Mouse (Mus musculus) neural tube, embryonic 11.5 days (tissue): ENCODE data around the gene Gstp2. TPM values are rescaled to one million over a fixed set of nuclear protein-coding genes. Genes with fewer than 3 reads are reported as not detected.

Experiments
- ATAC-seq: fragments of 200-750 bp; cut with Nextera tagmentation; 2 replicates; pipeline ENCODE4 v1.8.0; 2017; ENCODE audit warnings: moderate number of reproducible peaks, mild to moderate bottlenecking, moderate TSS enrichment, moderate library complexity; ENCODE audit not compliant: insufficient read depth, low FRiP score, low TSS enrichment
- DNase-seq: peaks from one replicate; pipeline ENCODE4 v3.0.0-alpha.2; 2015; ENCODE audit warnings: low spot score
- H3K27ac ChIP-seq: fragments of 300-500 bp; sonication (generic); 2 replicates; pipeline ENCODE4 v1.5.1; 2014; ENCODE audit warnings: low read depth, mild to moderate bottlenecking, low read length
- H3K27me3 ChIP-seq: fragments of 300-500 bp; sonication (generic); 2 replicates; pipeline ENCODE4 v1.6.1; 2014; ENCODE audit warnings: mild to moderate bottlenecking, low read length, mixed read lengths; ENCODE audit not compliant: control insufficient read depth, insufficient read depth
- H3K36me3 ChIP-seq: fragments of 300-500 bp; sonication (generic); 2 replicates; pipeline ENCODE4 v1.6.1; 2014; ENCODE audit warnings: mild to moderate bottlenecking, low read length, moderate library complexity, mixed read lengths; ENCODE audit not compliant: control insufficient read depth, insufficient read depth
- H3K4me1 ChIP-seq: fragments of 300-500 bp; sonication (generic); 2 replicates; pipeline ENCODE4 v1.6.1; 2014; ENCODE audit warnings: low read length, mixed read lengths; ENCODE audit not compliant: control insufficient read depth, insufficient read depth
- H3K4me2 ChIP-seq: fragments of 300-500 bp; sonication (generic); 2 replicates; pipeline ENCODE4 v1.6.1; 2014; ENCODE audit warnings: low read depth, mild to moderate bottlenecking, moderate library complexity
- H3K4me3 ChIP-seq: fragments of 300-500 bp; sonication (generic); 2 replicates; pipeline ENCODE4 v1.5.1; 2014; ENCODE audit warnings: low read depth, low read length
- H3K9ac ChIP-seq: fragments of 300-500 bp; sonication (generic); 2 replicates; pipeline ENCODE4 v1.6.1; 2014; ENCODE audit warnings: mild to moderate bottlenecking, low read length
- H3K9me3 ChIP-seq: fragments of 300-500 bp; sonication (generic); 2 replicates; pipeline ENCODE4 v1.6.1; 2016; ENCODE audit warnings: low read length; ENCODE audit not compliant: control insufficient read depth
- WGBS: fragments of 180-500 bp; shearing (Covaris S2); extraction: QIAGEN DNeasy Blood & Tissue Kit; methylation state at CpG from one replicate; pipeline ENCODE4 v1.1.7; 2014; 5-methylcytosine and 5-hydroxymethylcytosine counted together
- polyA plus RNA-seq: library from polyadenylated mRNA; unstranded; fragments of >200 nt; fragmentation: Nextera tagmentation; extraction: Ambion mirVana; gene quantifications from 2 replicates; pipeline ENCODE4 v1.2.1, GENCODE M21; 2014

Gene Gstp2
- polyA plus RNA-seq, 1 experiment from 2014 or later: 0.68 TPM

GRCm38 (mm10) chr19:4087090-4087489 lies 41.3 kb upstream of the Gstp2 start:
- Histone ChIP-seq H3K9ac (no peak overlapping the region), H3K36me3 (no peaks in the 10 kb centered on the region), H3K4me3 (no peak overlapping the region), H3K9me3 (no peaks in the 10 kb centered on the region), H3K4me1 (no peaks in the 10 kb centered on the region), H3K27ac (no peak overlapping the region), H3K4me2 (no peak overlapping the region), H3K27me3 (no peaks in the 10 kb centered on the region)
- DNase-seq (no peak), ATAC-seq (no peak)
- WGBS: 88% methylated on average over 5 of the region's 5 CpGs

- no peaks in the 10 kb centered on the region for H3K36me3 ChIP-seq
- H3K4me1 ChIP-seq: no peaks in the 10 kb centered on the region
- H3K9ac ChIP-seq: no peak overlapping the region
- H3K27me3 ChIP-seq: no peaks in the 10 kb centered on the region
- WGBS: 93% methylated on average over 15 of the region's 15 CpGs
- no peaks in the 10 kb centered on the region for H3K9me3 ChIP-seq
- DNase-seq (no peak), ATAC-seq (no peak)
- no peak overlapping the region for H3K4me2 ChIP-seq
- H3K4me3 ChIP-seq: no peak overlapping the region
- no peak overlapping the region for H3K27ac ChIP-seq
Measured at GRCm38 (mm10) chr19:4086156-4086555, 40.3 kb upstream of the Gstp2 start.

GRCm38 (mm10) chr19:4084984-4085383 lies 39.2 kb upstream of the Gstp2 start:
- Histone ChIP-seq H3K36me3 (no peaks in the 10 kb centered on the region), H3K27me3 (no peaks in the 10 kb centered on the region), H3K9ac (no peak overlapping the region), H3K9me3 (no peaks in the 10 kb centered on the region), H3K4me2 (no peak overlapping the region), H3K4me3 (no peak overlapping the region), H3K27ac (no peak overlapping the region), H3K4me1 (no peaks in the 10 kb centered on the region)
- DNase-seq (no peak), ATAC-seq (no peak)
- WGBS: 77% methylated on average over 1 of the region's 1 CpGs

GRCm38 (mm10) chr19:4083826-4084225 lies 38.0 kb upstream of the Gstp2 start:
- WGBS: 38% methylated on average over 8 of the region's 8 CpGs

GRCm38 (mm10) chr19:4083316-4083715 lies 37.5 kb upstream of the Gstp2 start:
- 83% methylated on average over 7 of the region's 7 CpGs for WGBS
- no peak overlapping the region for H3K27ac ChIP-seq
- DNase-seq (no peak), ATAC-seq (no peak)
- no peak overlapping the region for H3K4me3 ChIP-seq
- no peaks in the 10 kb centered on the region for H3K9me3 ChIP-seq
- H3K9ac ChIP-seq: no peak overlapping the region
- no peaks in the 10 kb centered on the region for H3K36me3 ChIP-seq
- H3K4me1 ChIP-seq: no peaks in the 10 kb centered on the region
- no peaks in the 10 kb centered on the region for H3K27me3 ChIP-seq
- no peak overlapping the region for H3K4me2 ChIP-seq

More at GRCm38 (mm10) chr19:4083826-4084225, 38.0 kb upstream of the Gstp2 start:
- Histone ChIP-seq H3K27ac (no peak overlapping the region), H3K36me3 (no peaks in the 10 kb centered on the region), H3K9me3 (no peaks in the 10 kb centered on the region), H3K4me1 (no peaks in the 10 kb centered on the region), H3K4me2 (no peak overlapping the region), H3K27me3 (no peaks in the 10 kb centered on the region), H3K4me3 (no peak overlapping the region), H3K9ac (no peak overlapping the region)
- no peak for ATAC-seq
- no peak for DNase-seq

GRCm38 (mm10) chr19:4082219-4082965 lies 36.6 kb upstream of the Gstp2 start:
- Histone ChIP-seq H3K4me3 (no peak overlapping the region), H3K9ac (no peak overlapping the region), H3K4me1 (no peaks in the 10 kb centered on the region), H3K27ac (no peak overlapping the region), H3K27me3 (no peaks in the 10 kb centered on the region), H3K9me3 (no peaks in the 10 kb centered on the region), H3K4me2 (no peak overlapping the region), H3K36me3 (no peaks in the 10 kb centered on the region)
- WGBS: 84% methylated on average over 11 of the region's 11 CpGs
- DNase-seq: no peak
- no peak for ATAC-seq

GRCm38 (mm10) chr19:4081394-4081793 lies 35.6 kb upstream of the Gstp2 start, which contains the start of gene Cabp2:
Gene Cabp2, plus strand, starts transcription at chr19:4081578.
- 61% methylated on average over 3 of the region's 3 CpGs for WGBS
- no peaks in the 10 kb centered on the region for H3K4me1 ChIP-seq
- H3K9ac ChIP-seq: no peak within 1 kb of the TSS
- no peaks in the 10 kb centered on the region for H3K9me3 ChIP-seq
- ATAC-seq: no peak
- no peak within 1 kb of the TSS for H3K27ac ChIP-seq
- DNase-seq: no peak
- H3K36me3 ChIP-seq: no peaks in the 10 kb centered on the region
- no peak within 1 kb of the TSS for H3K4me3 ChIP-seq
- H3K4me2 ChIP-seq: no peak within 1 kb of the TSS
- H3K27me3 ChIP-seq: no peaks in the 10 kb centered on the region

- DNase-seq: no peak
Measured at GRCm38 (mm10) chr19:4080511-4081009, 34.7 kb upstream of the Gstp2 start.

GRCm38 (mm10) chr19:4079594-4079993 lies 33.8 kb upstream of the Gstp2 start:
- Histone ChIP-seq H3K4me1 (no peaks in the 10 kb centered on the region), H3K27ac (no peak overlapping the region), H3K4me2 (no peak overlapping the region), H3K27me3 (no peaks in the 10 kb centered on the region), H3K36me3 (no peaks in the 10 kb centered on the region), H3K4me3 (no peak overlapping the region), H3K9me3 (no peaks in the 10 kb centered on the region), H3K9ac (no peak overlapping the region)
- 71% methylated on average over 1 of the region's 1 CpGs for WGBS
- ATAC-seq (no peak), DNase-seq (no peak)

More at GRCm38 (mm10) chr19:4080511-4081009, 34.7 kb upstream of the Gstp2 start:
- H3K9ac ChIP-seq: no peak overlapping the region
- H3K9me3 ChIP-seq: no peaks in the 10 kb centered on the region
- H3K4me2 ChIP-seq: no peak overlapping the region
- H3K27ac ChIP-seq: no peak overlapping the region
- WGBS: 69% methylated on average over 8 of the region's 8 CpGs
- H3K4me3 ChIP-seq: no peak overlapping the region
- no peaks in the 10 kb centered on the region for H3K36me3 ChIP-seq
- ATAC-seq: no peak
- H3K27me3 ChIP-seq: no peaks in the 10 kb centered on the region
- no peaks in the 10 kb centered on the region for H3K4me1 ChIP-seq
